Mouse (Mus musculus) hindbrain, embryonic 16.5 days (tissue): ENCODE results near the gene Mepce. TPM values are rescaled to one million over a fixed set of nuclear protein-coding genes. Genes with fewer than 3 reads are reported as not detected.
A peak's percentile ranks its signal among the peaks of the same experiment; 100 is the strongest.
"Not testable (repeated sequence)": the region's sequence is repeated elsewhere in the genome, so short reads cannot be mapped to it uniquely, and the experiment has no call there.

Experiments
- ATAC-seq: fragments of 200-750 bp; cut with Nextera tagmentation; 2 replicates; pipeline ENCODE4 v1.8.0; 2017; ENCODE audit warnings: moderate TSS enrichment, moderate library complexity
- H3K27ac ChIP-seq: fragments of 300-500 bp; sonication (generic); 2 replicates; pipeline ENCODE4 v1.5.1; 2014; ENCODE audit warnings: low read depth, mild to moderate bottlenecking, control low read depth, low read length, moderate library complexity
- H3K27me3 ChIP-seq: fragments of 300-500 bp; sonication (generic); replicated peaks from 2 replicates; pipeline ENCODE4 v1.6.1; 2014; ENCODE audit warnings: low read length; ENCODE audit not compliant: control insufficient read depth, insufficient read depth
- H3K36me3 ChIP-seq: fragments of 300-500 bp; sonication (generic); 2 replicates; pipeline ENCODE4 v1.6.1; 2014; ENCODE audit warnings: mild to moderate bottlenecking, low read length, moderate library complexity, mixed read lengths; ENCODE audit not compliant: control insufficient read depth, insufficient read depth
- H3K4me1 ChIP-seq: fragments of 300-500 bp; sonication (generic); 2 replicates; pipeline ENCODE4 v1.6.1; 2014; ENCODE audit warnings: low read depth, low read length; ENCODE audit not compliant: control insufficient read depth, insufficient read depth
- H3K4me2 ChIP-seq: fragments of 300-500 bp; sonication (generic); 2 replicates; pipeline ENCODE4 v1.6.1; 2014; ENCODE audit warnings: mild to moderate bottlenecking, low read length, control low read depth, moderate library complexity
- H3K4me3 ChIP-seq: fragments of 300-500 bp; sonication (generic); 2 replicates; pipeline ENCODE4 v1.5.1; 2014; ENCODE audit warnings: mild to moderate bottlenecking, low read length, control low read depth, moderate library complexity
- H3K9ac ChIP-seq: fragments of 300-500 bp; sonication (generic); 2 replicates; pipeline ENCODE4 v1.6.1; 2014; ENCODE audit warnings: low read depth, mild to moderate bottlenecking, control low read depth, low read length, moderate library complexity
- H3K9me3 ChIP-seq: fragments of 300-500 bp; sonication (generic); 2 replicates; pipeline ENCODE4 v1.6.1; 2014; ENCODE audit warnings: mild to moderate bottlenecking, low read length, moderate library complexity; ENCODE audit not compliant: control insufficient read depth
- WGBS: fragments of 180-500 bp; shearing (Covaris S2); extraction: QIAGEN DNeasy Blood & Tissue Kit; methylation state at CpG from one replicate; pipeline ENCODE4 v1.1.7; 2014; 5-methylcytosine and 5-hydroxymethylcytosine counted together
- polyA plus RNA-seq: library from polyadenylated mRNA; unstranded; fragments of >200 nt; fragmentation: Nextera tagmentation; extraction: Ambion mirVana; gene quantifications from 2 replicates; pipeline ENCODE4 v1.2.1, GENCODE M21; 2015

Mepce gene
- polyA plus RNA-seq, 1 experiment from 2014 or later: 12.2 TPM

DNA sequence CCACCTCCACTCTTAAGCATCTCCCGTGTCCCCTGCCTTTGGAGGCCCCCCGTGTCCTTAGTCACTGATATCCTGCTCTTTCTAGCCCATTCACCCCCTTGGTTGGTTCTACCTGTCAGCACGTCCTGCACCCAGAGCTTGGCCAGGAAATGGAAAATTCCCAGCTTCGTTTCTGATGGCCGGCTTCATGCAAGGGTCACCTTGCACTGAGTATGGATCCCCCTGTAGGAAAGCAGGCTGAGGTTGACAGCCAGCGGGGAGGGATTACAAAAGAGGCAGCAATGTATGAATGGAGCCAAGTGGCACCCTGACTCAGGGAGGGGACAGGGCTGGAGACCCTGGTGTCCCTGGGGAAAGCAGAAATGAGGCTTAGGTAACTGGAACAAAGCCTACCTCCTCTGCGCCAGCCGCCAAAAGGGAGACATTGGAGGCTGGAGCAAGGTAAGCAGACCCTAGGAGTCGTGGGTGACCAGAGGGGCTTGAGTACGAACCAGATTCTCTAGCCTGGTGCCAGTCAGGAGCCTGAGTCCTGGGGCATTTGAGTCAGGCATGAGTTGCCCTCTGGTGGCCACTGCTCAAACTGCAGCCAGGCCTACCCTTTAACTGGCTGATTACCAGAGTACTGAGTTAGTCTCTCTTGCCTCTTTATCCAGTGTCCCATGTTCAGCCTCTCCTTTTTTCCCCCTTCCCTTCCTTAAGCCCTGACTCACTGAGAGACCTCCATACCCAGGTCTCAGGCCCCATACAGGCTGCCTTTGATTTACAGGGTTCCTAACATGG, 30.4 kb downstream of the Mepce start:
- H3K4me2 ChIP-seq: no peak overlapping the region
- ATAC-seq: 0 out of 2 replicates have a peak, but pooled peaks have one; percentile 12
- H3K27me3 ChIP-seq: no peaks in the 10 kb centered on the region
- peaks cover 3% of the 10 kb centered on the region; the same call in 1 of the 2 replicates for H3K36me3 ChIP-seq
- 49% methylated on average over 10 of the region's 10 CpGs for WGBS
- H3K4me3 ChIP-seq: no peak overlapping the region
- no peaks in the 10 kb centered on the region for H3K9me3 ChIP-seq
- no peak overlapping the region for H3K9ac ChIP-seq
- peak overlapping the region; percentile 57; the same call in 1 of the 2 replicates for H3K27ac ChIP-seq
- H3K4me1 ChIP-seq: peaks cover 5% of the 10 kb centered on the region

DNA sequence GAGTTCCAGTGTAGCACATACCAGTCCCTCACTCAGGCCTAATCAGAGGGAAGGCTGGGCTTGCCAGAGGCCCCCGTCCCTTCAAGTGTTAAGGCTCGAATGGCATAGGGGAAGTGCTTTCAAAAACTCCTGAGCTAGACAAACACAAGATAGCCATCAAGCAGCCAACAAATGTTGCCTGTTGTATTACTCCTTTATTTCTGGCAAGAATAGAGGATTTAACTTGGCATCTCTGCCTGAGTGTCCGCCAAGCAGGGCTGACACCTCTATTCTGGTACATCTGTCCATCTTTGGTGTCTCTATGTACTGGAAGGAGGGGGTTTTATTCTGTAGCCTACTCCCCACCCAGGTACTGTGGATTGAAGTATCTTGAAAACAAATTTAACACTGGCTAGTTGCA, 31.3 kb downstream of the Mepce start:
- Histone ChIP-seq H3K4me3 (no peak overlapping the region), H3K27me3 (no peaks in the 10 kb centered on the region), H3K27ac (no peak overlapping the region), H3K9ac (no peak overlapping the region), H3K36me3 (peaks cover 3% of the 10 kb centered on the region; the same call in 1 of the 2 replicates), H3K9me3 (no peaks in the 10 kb centered on the region), H3K4me2 (no peak overlapping the region), H3K4me1 (peaks cover 5% of the 10 kb centered on the region)
- WGBS: 59% methylated on average over 3 of the region's 3 CpGs
- ATAC-seq: no peak

DNA sequence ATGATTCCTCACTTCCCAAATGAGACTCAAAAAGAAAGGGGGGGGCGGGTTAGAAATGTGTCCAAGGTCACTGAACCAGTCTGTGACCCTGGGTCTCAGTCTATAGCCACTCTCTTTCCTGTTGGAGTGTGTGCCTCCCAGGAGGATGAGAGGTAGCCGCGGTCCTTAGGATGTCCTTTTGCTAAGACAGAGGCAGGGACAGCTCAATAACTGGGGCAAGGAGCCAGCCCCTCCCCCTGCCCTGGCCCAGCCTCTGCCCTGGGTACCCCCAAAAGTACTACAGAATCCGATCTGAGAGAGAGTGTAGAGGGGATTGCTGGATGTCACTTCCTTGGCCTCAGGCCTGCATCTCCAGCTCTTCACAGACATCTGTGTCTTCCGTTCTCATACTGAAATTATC, 32.0 kb downstream of the Mepce start:
- no peak overlapping the region for H3K9ac ChIP-seq

DNA sequence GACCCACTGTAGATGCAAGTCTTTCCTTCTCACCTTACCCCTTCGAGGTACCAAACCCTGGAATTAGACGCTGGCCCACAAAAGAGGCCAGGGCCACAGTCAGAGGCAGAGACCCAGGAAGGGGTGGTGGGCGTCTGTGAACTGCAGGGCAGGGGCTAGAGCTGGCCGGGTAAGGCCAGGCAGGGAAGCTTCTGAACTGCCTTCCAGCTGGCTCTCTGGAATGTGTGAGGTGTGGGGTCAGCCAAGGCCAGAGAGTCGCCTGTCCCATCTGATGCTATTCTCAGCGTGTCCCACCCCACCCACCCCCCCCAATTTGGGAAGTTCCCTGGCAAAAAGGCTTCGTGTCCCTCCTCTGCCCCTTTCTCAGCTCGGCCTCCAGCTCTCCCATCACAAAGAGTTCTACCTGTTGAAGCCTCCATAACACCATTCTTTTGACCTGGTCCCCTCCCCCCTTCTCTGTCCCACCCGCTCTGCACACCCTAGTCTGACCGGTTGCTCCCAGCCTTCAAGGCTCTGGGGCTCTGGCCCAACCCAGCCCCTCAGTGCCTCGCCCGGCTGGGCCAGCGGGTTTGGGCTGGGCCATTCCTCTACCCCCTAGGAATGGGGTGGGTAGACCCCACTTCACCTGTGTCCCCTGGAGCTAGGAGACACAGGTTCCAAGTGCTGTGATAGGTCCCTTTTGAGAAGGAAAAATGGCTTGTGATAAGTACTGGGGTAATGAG, 34.2 kb downstream of the Mepce start:
- H3K4me3 ChIP-seq: no peak overlapping the region
- H3K4me1 ChIP-seq: peaks cover 16% of the 10 kb centered on the region
- H3K36me3 ChIP-seq: 0 out of 2 replicates have a peak, but pooled peaks cover 3% of the 10 kb centered on the region
- WGBS: 90% methylated on average over 10 of the region's 13 CpGs
- no peaks in the 10 kb centered on the region for H3K9me3 ChIP-seq
- no peak overlapping the region for H3K27ac ChIP-seq
- no peak overlapping the region for H3K4me2 ChIP-seq
- no peak overlapping the region for H3K9ac ChIP-seq
- ATAC-seq: no peak
- H3K27me3 ChIP-seq: no peaks in the 10 kb centered on the region

More for the DNA sequence above, 32.0 kb downstream of the Mepce start:
- Histone ChIP-seq H3K4me1 (peaks cover 5% of the 10 kb centered on the region), H3K9me3 (no peaks in the 10 kb centered on the region), H3K27me3 (no peaks in the 10 kb centered on the region), H3K36me3 (peaks cover 3% of the 10 kb centered on the region; the same call in 1 of the 2 replicates), H3K4me3 (no peak overlapping the region), H3K4me2 (no peak overlapping the region), H3K27ac (no peak overlapping the region)
- ATAC-seq: no peak
- WGBS: 77% methylated on average over 5 of the region's 5 CpGs

GRCm38 (mm10) chr5:137751988-137752387, 35.5 kb downstream of the Mepce start:
- H3K4me1 ChIP-seq: peaks cover 21% of the 10 kb centered on the region
- H3K4me3 ChIP-seq: no peak overlapping the region
- H3K27me3 ChIP-seq: no peaks in the 10 kb centered on the region
- no peaks in the 10 kb centered on the region for H3K9me3 ChIP-seq
- 91% methylated on average over 6 of the region's 6 CpGs for WGBS
- no peak overlapping the region for H3K9ac ChIP-seq
- no peak overlapping the region for H3K27ac ChIP-seq
- H3K4me2 ChIP-seq: no peak overlapping the region
- no peak for ATAC-seq
- H3K36me3 ChIP-seq: 0 out of 2 replicates have a peak, but pooled peaks cover 3% of the 10 kb centered on the region

- Histone ChIP-seq H3K27me3 (no peaks in the 10 kb centered on the region), H3K9me3 (no peaks in the 10 kb centered on the region), H3K27ac (no peak overlapping the region), H3K36me3 (0 out of 2 replicates have a peak, but pooled peaks cover 3% of the 10 kb centered on the region), H3K4me2 (no peak overlapping the region), H3K4me1 (peaks cover 24% of the 10 kb centered on the region), H3K9ac (no peak overlapping the region), H3K4me3 (no peak overlapping the region)
- WGBS: 87% methylated on average over 13 of the region's 13 CpGs
- ATAC-seq: no peak
Observed at GRCm38 (mm10) chr5:137751221-137751887, 36.1 kb downstream of the Mepce start.

GRCm38 (mm10) chr5:137750212-137750611, 37.2 kb downstream of the Mepce start:
- not testable (repeated sequence) for H3K27me3 ChIP-seq, H3K4me3 ChIP-seq, ATAC-seq, H3K36me3 ChIP-seq, H3K27ac ChIP-seq, H3K9me3 ChIP-seq, H3K4me2 ChIP-seq, H3K9ac ChIP-seq
- peaks cover 29% of the 10 kb centered on the region for H3K4me1 ChIP-seq
- WGBS: 85% methylated on average over 7 of the region's 8 CpGs

GRCm38 (mm10) chr5:137749196-137749836, 38.1 kb downstream of the Mepce start:
- Histone ChIP-seq H3K4me1 (peaks cover 29% of the 10 kb centered on the region), H3K4me2 (peak overlapping the region; percentile 96; the same call in 1 of the 2 replicates), H3K4me3 (no peak overlapping the region), H3K9ac (no peak overlapping the region), H3K27ac (no peak overlapping the region), H3K27me3 (no peaks in the 10 kb centered on the region), H3K9me3 (no peaks in the 10 kb centered on the region), H3K36me3 (0 out of 2 replicates have a peak, but pooled peaks cover 3% of the 10 kb centered on the region)
- ATAC-seq: no peak
- WGBS: 83% methylated on average over 6 of the region's 6 CpGs
